Mouse (Mus musculus) gastrocnemius, adult 8-10 months (tissue): ENCODE measurements around the gene Xpnpep1. TPM values are rescaled to one million over a fixed set of nuclear protein-coding genes. Genes with fewer than 3 reads are reported as not detected.

Source experiments
- DNase-seq, 2 experiments: peaks; one replicate each; pipeline ENCODE4 v3.0.0; 2022; ENCODE audit warnings: low spot score in 2 of 2
- total RNA-seq, 4 experiments: library from RNA; stranded (reverse); gene quantifications; 2 replicates each; pipeline ENCODE4 v1.2.4; 2022

Gene Xpnpep1
- total RNA-seq, 4 experiments from 2014 or later: 37.7 to 45.2 (median 39.7) TPM

DNA sequence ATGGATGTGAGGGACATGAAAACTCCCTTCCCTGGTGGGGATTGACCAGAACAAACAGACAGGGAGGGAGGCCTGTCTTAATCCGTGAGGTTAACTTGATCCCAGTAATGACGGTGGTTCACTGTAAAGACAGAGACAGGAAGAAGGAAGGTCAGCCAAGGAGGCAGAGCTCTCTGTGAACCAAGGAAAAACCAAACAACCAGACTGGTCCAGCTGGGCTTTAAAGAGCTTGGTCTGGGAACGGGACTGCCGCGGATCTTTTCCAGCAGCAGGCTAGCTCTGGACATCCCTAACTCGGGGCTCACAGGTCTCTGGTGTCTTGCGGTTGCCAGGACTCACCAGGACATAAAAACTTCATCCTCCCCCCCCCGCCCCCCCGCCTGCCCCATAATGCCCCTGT lies 26.5 kb upstream of the Xpnpep1 start:
- peak in 1 of 2 experiments; percentile 22 for DNase-seq

DNA sequence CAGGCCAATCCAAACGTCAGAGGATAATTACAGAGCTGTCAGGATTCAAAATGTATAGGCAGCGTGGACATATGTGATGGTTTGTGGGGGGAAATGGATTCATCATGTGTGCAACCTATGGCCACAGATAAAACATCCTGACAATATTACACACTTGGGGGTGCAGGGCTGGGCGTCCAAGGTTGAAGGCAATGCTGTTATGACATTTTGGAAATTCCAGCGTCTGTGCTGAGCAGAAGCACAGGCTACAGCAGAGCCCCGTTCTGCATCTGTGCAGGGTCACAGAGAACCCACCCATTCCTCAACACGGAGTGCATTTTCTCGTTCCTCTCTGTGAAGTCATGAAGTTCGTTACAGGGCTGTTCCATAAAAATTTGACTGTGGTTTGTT lies 25.0 kb upstream of the Xpnpep1 start:
- no peak for DNase-seq

DNA sequence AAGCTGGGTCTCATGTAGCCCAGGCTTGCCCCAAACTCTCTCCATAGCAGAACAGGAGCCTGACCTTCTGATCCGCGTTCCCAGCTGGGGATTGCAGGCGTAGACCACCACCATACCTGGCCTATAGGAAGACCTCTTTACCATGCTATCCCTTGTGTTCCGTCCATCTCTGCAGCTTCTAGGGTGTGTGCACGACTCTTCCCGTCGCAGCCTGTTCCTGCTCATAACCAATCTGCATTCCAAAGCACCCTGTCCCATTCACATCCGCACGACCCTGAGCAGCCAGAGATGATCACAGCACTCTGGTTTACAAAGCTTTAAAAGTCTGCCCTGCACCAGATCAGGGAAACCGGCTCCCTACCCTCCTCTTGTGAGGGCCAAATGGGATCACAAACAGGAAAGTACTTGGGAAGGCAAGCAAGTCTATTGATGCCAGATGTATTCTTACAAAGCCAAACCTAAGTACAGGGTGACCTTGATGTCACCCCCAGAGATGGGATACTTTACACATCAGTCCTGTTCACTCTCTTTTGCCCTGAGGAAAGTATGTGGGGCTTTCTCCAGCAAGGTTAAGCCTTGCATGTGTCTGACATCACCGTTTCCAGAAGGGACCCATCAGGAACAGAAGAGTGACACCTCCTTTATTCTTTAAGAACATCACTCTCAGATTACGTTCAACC lies 24.4 kb upstream of the Xpnpep1 start:
- DNase-seq: no peak

DNA sequence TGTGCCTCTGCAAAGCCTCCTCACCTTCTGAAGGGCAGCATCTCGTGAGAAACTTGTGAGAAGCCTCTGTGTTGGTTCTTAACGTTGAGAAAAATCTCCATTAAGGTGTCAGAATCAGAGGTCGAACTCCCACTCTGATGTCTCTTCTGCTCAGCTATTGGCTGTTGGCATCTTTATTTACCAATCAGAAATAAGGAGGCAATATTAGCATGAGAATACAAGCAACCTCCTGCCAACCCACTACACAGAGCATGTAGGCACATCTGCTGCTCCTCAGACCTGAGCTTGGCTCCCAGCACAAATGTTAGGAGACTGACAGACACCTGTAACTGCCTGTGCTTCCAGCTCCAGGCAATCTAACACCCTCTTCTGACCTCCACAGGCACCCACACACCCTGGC lies 22.0 kb upstream of the Xpnpep1 start:
- DNase-seq: no peak

DNA sequence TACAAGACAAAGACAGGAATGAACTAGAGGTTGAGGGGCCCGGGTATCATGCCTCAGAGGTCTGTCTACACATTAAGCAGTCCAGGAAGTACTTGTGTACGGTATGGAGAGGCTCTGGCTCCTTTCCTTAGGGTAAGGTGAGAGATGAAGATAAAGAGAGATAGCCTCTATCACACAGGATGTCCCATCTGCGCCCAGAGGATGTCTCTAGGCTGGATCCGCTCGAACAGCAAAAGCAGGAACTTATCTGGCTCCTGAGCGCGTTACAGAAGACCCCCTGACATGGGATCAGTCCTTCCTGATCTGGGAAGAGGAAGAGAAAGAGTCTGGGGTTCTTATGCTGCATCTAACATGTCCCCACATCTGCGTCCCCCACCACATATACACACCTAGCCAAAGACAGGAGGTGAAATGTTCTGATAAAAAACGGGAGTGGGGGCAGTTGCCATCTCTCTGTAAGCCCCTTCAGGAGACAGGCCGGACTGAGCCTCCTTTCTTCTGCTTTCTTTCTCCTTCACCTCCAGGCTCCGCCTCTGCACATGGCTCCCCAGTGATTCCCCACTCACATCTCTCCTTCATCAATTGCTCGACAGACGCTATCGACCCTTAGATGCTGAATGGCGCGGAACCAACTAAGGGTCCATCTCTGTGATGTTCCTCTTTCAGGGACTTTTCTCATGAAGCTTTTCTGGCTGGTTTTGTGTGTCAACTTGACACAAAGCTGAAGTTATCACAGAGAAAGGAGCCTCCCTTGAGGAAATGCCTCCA lies 19.5 kb upstream of the Xpnpep1 start:
- DNase-seq: no peak

DNA sequence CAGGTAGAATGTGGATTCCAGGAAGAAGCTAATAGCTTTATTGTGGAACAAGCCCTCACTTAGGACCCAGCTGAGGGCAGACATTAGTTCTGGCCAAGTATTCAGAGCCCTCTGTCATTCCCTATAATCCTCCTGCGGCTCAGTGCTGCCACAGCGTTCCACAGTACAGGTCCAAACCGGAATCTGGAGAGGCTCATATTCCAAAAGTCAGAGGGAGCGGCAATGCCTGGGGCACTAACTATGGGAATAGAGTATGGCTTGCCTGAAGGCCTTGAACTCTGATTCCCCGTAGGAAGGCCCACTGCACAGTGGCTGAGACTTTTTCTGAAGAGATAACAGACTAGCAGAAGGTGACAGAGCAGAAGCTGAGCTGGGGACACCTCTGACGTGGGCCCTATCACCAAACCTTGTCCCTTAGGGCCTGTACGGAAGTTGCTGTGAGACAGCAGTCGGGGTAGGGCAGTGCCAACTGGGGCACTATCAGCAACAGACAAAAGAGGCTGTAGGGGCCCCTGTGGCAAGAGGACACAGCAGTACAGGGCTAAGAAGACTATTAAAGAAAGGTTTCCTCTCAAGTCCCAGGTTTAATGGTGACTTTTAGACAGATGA lies 18.8 kb upstream of the Xpnpep1 start:
- DNase-seq: no peak

DNA sequence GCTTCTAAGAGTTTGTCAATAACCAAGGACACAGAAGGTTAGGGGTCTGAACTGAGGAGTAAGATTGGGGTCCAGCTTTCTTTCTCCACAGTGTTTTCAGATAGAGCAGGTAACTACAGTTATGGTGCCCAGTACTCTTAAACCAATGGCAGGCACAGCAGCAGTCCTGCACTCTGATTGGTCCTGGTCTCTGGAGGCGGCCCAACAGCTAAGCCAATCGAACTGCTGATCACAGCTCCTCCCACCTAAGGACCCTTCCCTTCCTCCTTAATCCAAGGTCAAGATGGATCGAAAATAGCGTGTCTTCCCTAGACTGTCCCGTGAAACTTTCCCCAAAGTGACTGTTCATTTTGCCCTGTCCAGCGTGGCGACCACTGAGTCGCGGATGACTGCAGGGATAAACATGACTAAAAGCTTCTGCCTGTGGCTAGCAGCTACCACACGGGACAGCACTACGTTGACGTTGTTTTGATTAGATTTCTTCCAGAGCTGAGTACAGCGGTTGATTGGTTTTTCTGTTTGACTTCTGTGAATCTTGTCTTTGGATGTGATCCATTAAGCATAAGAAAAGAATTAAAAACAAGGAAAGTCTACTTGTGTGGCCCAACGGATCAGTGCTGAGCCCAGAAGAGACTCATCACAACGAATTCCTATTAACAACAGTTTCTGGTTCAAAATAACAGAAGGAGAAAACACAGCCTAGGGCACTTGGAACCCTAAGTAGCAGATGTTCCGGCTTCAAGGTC lies 18.1 kb upstream of the Xpnpep1 start:
- DNase-seq: no peak

DNA sequence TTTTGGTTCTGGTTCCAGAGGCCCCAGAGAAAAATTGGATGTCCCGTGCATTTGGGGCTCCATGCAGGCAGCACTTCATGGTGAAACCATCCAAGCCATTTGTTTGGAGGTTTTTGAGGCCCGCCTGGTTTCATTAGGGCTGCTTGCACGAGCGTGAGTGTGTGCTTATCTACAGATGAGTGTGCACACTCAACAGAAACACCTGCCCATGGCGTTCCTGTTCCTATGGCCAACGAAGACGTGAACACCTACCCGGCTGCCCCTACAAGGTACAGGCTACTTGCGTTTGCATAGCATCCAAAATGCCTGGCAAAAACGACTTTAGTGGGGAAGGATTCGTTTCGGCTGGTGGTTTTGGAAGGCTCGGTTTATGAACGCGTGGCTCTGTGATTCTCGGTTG lies 13.3 kb upstream of the Xpnpep1 start:
- DNase-seq: no peak

DNA sequence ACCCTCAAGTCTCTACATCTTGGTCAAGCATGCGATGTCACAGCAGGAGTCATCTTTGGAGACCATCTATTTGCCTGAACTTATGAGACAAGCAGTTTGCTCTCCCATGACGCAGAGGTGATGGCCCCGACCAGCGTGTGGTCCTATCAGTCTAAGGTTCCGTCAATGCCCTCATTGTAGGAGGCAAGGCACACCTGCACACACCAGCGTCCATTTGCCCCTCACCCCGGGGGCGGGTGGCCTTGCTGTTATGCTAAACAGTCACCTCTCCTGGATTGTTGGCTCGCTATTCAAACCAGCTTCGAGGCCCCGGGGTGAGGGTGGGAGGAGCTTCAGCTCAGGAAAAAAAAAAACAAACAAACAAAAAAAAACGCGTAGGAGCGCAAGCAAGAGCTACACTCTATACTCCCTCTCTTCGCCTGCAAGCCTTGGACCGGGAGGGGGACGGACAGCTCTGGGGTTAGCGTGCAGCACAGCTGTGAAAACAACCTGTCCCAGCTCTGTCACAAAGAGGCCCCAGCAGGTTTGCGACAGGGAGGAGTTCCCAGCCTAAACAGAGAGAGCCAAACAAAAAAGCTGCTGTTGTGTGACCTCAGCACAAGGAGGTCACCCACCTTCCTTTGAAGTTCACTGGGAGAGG lies 12.1 kb upstream of the Xpnpep1 start:
- no peak for DNase-seq

DNA sequence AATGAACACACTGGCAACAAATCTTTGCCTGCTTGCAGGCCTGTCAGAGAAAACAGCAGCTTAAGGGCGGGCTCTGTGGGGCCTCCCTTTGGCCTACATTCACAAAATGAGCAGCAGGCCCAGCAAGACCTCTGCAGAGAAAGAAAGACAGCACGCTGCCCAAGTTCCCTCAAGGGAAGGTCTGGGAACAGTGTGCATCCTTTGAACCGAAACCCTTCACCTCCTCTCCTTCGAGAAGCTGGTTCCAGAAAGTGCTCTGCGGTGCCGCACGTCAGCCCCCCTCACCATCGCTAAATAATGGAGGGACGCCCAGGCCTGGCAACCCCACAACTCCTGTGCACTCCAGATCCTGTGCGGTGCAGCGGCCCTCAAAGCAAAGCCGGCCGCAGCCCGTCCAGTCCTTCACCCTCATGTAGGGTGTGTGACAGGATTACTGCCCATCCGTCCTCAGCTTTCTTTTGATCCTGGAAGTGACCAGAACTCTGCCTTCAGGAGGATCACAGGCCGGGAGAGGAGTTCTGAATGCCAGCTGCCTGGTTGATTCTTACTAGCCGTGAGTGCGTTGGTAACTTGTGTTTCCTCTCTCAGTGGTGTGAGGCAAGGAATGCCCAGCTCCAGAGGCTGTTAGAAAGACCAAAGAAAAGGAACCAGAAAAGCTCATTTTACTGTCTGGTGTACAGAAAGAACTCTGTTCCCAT lies 11.4 kb upstream of the Xpnpep1 start:
- DNase-seq: peak in 1 of 2 experiments; percentile 23

DNA sequence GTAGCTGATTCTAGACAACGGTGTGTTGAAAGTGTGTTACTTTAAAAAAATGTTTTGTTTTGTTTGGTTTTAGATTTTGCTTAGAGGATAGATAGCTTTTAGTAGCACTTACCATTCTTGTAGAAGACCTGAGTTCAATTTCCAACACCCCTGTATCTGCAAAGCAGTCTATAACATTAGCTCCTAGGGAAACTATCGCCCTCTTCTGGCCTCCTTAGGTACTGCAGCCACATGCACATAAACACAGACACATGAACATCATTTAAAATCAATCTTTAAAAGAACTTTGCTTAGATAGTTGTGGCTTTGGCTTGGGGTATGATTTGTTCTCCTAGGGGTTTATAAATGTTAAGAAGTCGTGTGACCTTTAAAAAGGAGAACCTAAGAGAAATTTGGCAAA lies 10.1 kb upstream of the Xpnpep1 start:
- DNase-seq: no peak

DNA sequence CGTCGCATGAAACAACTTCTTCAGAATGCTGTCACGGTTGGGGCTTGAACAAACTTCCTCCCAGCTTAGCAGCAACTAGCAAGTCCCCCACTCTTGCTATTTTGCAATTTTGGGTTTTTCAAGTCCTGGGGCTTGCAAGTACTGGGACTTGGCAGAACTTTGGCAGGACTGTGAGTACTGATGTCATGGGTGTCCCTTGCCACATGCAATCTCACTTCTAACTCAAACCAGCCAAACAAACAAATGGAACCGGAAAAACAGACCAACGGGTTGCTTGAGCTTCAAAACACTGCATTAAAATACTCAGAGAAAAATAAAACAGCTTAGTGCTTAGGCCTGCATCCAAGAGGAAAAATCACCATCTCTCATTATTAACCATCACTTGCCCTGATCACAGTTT lies 7.2 kb upstream of the Xpnpep1 start:
- no peak for DNase-seq

DNA sequence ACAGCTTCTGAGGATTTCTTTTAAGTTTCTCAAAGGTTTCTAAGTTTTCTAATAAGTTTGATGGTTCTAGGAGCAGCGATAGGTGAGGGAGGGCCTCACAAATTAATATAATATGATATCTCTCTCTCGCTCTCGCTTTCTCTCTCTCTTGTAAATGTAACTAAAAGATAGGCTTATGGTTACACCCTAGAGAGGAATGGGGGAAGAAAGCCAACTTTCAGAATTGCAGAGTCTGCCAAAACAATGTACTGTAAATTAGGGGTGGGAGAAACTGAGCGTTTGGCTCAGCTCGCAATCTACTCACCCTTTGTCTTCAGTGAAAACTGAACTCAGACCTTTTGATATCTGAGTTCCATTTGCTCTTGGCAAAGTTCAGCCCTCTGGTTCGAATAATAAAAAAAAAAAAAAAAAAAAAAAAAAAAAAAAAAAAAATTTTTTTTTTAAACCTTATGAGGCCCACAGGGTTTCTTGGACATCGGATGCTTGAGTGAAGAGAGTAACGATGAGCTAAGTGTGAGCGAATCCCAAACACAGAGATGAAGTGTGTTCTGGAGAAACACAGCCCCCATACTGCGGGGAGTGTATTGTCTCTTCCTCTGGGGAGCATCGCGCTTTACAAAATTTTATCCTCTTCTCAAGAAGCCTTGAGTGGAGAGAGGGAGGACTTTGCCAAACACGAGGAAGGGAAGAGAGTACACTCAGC lies 3.6 kb upstream of the Xpnpep1 start:
- DNase-seq: no peak

DNA sequence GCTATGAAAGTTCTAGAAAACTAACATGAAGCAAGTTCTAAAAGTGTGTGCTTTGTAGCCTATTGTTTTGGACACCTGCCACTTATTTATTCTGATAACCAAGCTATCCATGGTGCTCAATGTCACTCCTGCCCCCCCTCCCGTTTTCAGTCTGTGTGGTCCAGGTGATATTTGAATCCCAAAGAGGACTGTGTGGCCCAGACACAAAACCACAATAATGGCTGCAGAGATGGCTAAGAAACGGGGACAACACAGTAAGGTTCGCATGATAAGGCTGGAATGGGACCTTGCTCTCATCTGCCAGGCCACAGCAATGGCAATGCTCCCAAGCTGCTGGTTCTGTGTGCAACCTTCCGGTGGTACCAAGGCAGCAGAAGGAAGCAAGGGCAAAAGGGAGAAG lies 1.6 kb upstream of the Xpnpep1 start:
- DNase-seq: no peak

DNA sequence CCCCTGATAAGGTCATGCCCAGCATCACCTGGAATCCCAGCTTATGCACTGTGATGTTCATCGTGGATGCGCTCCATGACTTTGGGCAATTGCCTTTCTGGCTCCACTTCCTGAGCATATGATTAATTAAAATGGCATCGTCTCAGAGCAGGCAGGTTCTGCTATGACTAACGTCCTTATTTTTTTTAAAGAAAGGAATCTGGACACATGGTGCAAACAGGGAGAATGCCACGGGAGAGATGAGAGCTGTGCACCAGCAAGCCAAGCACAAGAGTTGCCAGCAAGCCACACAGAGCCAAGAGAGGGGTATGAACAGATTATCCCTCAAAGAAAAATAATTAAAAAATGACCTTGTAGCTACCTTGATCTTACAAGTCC lies 1.1 kb upstream of the Xpnpep1 start:
- no peak for DNase-seq

DNA sequence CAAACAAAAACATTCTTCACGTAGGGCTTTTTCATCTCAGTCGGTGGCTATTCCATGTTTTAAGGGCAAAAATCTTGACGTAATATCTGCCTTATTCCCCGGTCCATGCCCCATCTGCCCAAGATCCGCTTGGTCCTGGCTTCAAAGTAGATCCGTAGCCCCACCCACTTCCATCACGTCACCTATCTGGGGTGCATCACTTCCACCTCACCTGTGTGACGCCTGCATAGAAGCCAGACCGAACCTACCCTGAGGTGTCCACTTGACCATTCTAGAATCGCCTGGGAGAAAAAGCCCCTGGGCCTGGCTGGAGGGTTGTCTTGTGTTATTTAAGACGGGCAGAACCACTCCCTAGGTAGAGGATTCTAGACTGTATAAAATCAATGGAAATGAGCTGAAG lies 924 bp downstream of the Xpnpep1 start:
- DNase-seq: peak in 1 of 2 experiments; percentile 20

DNA sequence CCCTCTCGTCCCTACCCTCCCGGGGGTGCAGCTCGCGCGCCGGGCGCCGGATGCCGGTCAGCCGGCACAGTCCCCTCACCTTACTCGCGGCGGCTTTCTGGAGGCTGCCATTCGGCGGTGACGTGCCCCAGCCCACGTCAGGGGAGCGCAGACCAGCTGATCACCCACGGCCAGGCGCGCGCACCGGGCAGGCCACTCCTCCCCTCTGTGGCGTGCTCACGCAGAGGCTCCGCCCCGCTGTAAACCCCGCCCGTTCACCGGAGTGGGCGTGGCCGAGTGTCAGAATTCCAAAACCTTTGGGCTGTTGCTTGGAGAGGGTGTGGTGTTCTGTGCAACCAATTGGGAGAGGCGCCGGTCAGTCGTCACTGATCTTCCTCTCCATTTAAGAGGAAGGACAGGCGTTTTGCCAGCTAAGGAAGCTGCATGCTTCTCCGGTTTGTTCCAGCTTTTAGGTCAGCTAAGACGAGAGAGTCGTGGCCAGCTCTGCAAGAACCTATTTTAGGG lies 1.5 kb downstream of the Xpnpep1 start:
- peak; percentile 99 for DNase-seq

DNA sequence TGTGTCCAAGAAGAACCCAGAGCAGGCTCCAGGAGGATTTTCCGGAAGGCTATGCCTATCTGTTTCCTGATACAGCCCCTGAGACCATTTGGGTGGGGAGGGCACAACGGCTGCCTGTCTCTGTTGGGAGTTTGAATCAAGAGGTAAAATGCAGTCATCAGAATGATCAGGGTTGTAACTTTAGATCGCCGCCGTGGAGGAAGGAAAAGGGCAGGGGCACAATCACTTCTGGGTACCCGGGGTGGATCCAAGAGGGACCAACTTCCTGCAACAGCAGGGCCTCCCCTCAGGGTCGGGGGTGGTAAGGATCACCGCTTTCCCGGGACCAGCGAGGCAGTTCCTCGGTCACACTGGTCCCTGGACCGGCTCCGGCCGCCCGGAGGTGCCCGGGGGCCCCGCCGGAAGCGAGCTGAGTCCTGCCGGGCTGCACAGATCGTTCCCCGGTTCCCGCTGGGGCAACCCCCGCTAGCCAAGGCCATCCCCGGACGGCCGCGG lies 2.0 kb downstream of the Xpnpep1 start:
- no peak for DNase-seq

DNA sequence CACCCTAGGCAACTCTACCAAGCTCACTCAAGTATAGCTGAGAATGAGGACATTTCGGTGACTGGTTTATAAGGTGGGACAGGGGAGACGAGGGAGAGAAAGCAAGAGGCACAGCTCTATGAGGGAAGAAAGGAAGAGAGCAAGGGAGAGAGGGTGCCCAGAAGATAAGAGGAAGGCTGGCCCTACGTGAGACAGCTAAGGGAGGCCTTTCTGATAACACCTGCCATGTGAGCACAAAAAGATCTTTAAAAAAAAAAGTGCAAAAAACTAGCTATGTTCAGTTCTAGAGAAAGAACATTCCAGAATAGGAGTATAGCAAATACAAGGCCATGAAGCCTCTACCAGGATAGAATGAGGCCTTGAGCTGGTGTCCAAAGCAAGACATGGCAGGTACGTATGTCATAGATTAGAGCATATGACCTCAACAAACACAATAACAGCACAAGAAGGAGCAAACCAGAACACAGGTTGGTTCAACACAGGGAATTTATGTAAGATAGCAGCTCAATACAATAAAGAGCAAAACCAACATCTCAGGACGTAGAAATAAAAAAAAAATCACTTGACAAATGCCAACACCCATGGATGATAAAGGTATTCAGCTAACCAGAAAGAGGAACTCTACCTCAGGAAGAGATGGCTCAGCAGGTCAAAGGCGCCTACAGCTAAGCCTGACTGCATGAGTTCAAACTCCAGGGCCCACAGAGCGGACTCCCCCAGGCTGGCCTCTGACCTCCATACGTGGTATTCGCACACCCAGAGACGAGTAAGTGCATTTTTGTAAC lies 6.7 kb downstream of the Xpnpep1 start:
- DNase-seq: no peak
